Mouse (Mus musculus): ENCODE results near the gene Sirt4.

The Sirt4 gene

GRCm38 (mm10) chr5:115465642-115466420 is 18.7 kb downstream of the Sirt4 start, which contains the start of gene Pla2g1b:
Gene Pla2g1b, plus strand, starts transcription at chr5:115466262.
- no peak for DNase-seq

GRCm38 (mm10) chr5:115464408-115465115 is 20.0 kb downstream of the Sirt4 start:
- DNase-seq = no peak

GRCm38 (mm10) chr5:115458918-115459317 is 25.6 kb downstream of the Sirt4 start:
- no peak for DNase-seq

GRCm38 (mm10) chr5:115455838-115456237 is 28.7 kb downstream of the Sirt4 start:
- DNase-seq = no peak

- no peak for DNase-seq
These were observed 30.0 kb downstream of the Sirt4 start for GRCm38 (mm10) chr5:115454422-115455090.

GRCm38 (mm10) chr5:115450410-115451317 is 33.9 kb downstream of the Sirt4 start:
- no peak for DNase-seq

- DNase-seq = no peak
These were observed 35.3 kb downstream of the Sirt4 start for GRCm38 (mm10) chr5:115449247-115449646.

- DNase-seq = no peak
These were observed 37.4 kb downstream of the Sirt4 start for GRCm38 (mm10) chr5:115447108-115447507.

- DNase-seq = no peak
These were observed 40.4 kb downstream of the Sirt4 start for GRCm38 (mm10) chr5:115444130-115444529.

GRCm38 (mm10) chr5:115442663-115443062 is 41.9 kb downstream of the Sirt4 start:
- peak; percentile 19 for DNase-seq

GRCm38 (mm10) chr5:115441205-115441849 is 43.2 kb downstream of the Sirt4 start:
- DNase-seq = peak; percentile 67

- no peak for DNase-seq
These were observed 45.9 kb downstream of the Sirt4 start for GRCm38 (mm10) chr5:115438667-115439066.

- no peak for DNase-seq
These were observed 46.6 kb downstream of the Sirt4 start for GRCm38 (mm10) chr5:115437945-115438315.

- DNase-seq = no peak
These were observed 47.1 kb downstream of the Sirt4 start for GRCm38 (mm10) chr5:115437242-115437944.

GRCm38 (mm10) chr5:115436421-115437124 is 48.0 kb downstream of the Sirt4 start:
- peak; percentile 8 for DNase-seq

GRCm38 (mm10) chr5:115435755-115436379 is 48.7 kb downstream of the Sirt4 start:
- DNase-seq = no peak

GRCm38 (mm10) chr5:115434853-115435754 is 49.4 kb downstream of the Sirt4 start:
- DNase-seq = no peak

- no peak for DNase-seq
These were observed 50.2 kb downstream of the Sirt4 start for GRCm38 (mm10) chr5:115434280-115434852.

- no peak for DNase-seq
These were observed 51.3 kb downstream of the Sirt4 start for GRCm38 (mm10) chr5:115433191-115433590.

Data from thymus, postnatal 25 days (tissue).